Mouse (Mus musculus) cerebellum, adult 2 months (tissue): ENCODE measurements around the gene Dok3.

Experiments used
- CTCF ChIP-seq: fragments of 200-500 bp; IDR thresholded peaks from 2 replicates; pipeline ENCODE4 v1.5.1; 2011; ENCODE audit warnings: low read depth, mild to moderate bottlenecking, control low read depth, low read length, moderate library complexity, borderline replicate concordance; ENCODE audit not compliant: insufficient read depth
- POLR2A ChIP-seq: fragments of 200-500 bp; IDR thresholded peaks from 2 replicates; pipeline ENCODE4 v1.6.1; 2011; ENCODE audit warnings: low read length, control low read depth, borderline replicate concordance; ENCODE audit not compliant: insufficient read depth

DNA sequence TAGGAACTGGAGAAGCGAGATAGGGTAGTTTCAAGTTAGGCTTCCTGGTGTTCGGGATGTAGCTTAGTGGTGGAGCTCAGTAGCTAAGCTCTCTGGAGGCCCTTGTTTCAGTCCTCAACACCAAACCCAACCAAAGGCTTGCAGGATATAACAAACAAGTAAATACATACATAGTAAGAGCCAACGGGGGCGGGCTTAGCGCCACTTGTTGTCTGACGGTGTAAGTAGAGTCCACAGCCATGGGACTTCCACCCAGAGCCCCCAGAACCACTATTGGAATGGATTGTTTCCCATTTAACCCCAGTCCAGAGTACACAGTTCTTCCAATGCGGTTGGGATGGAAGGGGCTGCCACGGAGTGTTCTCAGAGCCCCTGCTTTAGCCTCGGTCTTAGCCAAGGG, 15.3 kb downstream of the Dok3 start:
- TF ChIP-seq CTCF (no peak), POLR2A (no peak)
